Mouse (Mus musculus) heart, embryonic 15.5 days (tissue): ENCODE measurements at regions not wholly inside any gene's neighbourhood (a gene's known extent, or its start where the extent isn't known, plus 50 kb on each side); places are given as distances from the start of the nearest gene placed in this dataset.
A peak's percentile ranks its signal among the peaks of the same experiment; 100 is the strongest.

Experiments used
- ATAC-seq: fragments of 200-750 bp; cut with Nextera tagmentation; replicated peaks from 2 replicates; pipeline ENCODE4 v1.8.0; 2017; ENCODE audit warnings: low read depth, moderate TSS enrichment; ENCODE audit not compliant: insufficient number of reproducible peaks, insufficient read depth, low FRiP score
- H3K27ac ChIP-seq: fragments of 300-500 bp; sonication (generic); 2 replicates; pipeline ENCODE4 v1.5.1; 2015; ENCODE audit warnings: mild to moderate bottlenecking, inconsistent platforms
- H3K27me3 ChIP-seq: fragments of 300-500 bp; sonication (generic); 2 replicates; pipeline ENCODE4 v1.6.1; 2015; ENCODE audit warnings: inconsistent platforms
- H3K36me3 ChIP-seq: fragments of 300-500 bp; sonication (generic); 2 replicates; pipeline ENCODE4 v1.6.1; 2015; ENCODE audit warnings: mild to moderate bottlenecking, inconsistent platforms
- H3K4me1 ChIP-seq: fragments of 300-500 bp; sonication (generic); replicated peaks from 2 replicates; pipeline ENCODE4 v1.6.1; 2015; ENCODE audit warnings: inconsistent platforms
- H3K4me2 ChIP-seq: fragments of 300-500 bp; sonication (generic); 2 replicates; pipeline ENCODE4 v1.6.1; 2015; ENCODE audit warnings: inconsistent platforms, mild to moderate bottlenecking, moderate library complexity
- H3K4me3 ChIP-seq: fragments of 300-500 bp; sonication (generic); 2 replicates; pipeline ENCODE4 v1.5.1; 2015; ENCODE audit warnings: mild to moderate bottlenecking, inconsistent platforms
- H3K9ac ChIP-seq: fragments of 300-500 bp; sonication (generic); 2 replicates; pipeline ENCODE4 v1.6.1; 2015; ENCODE audit warnings: mild to moderate bottlenecking, inconsistent platforms
- H3K9me3 ChIP-seq: fragments of 300-500 bp; sonication (generic); replicated peaks from 2 replicates; pipeline ENCODE4 v1.6.1; 2016; ENCODE audit warnings: inconsistent platforms
- WGBS: fragments of 180-500 bp; shearing (Covaris S2); methylation state at CpG from one replicate; pipeline ENCODE4 v1.1.7; 2015; ENCODE audit warnings: mixed read lengths; 5-methylcytosine and 5-hydroxymethylcytosine counted together

- peak overlapping the region; percentile 25 for H3K4me2 ChIP-seq
- no peak overlapping the region for H3K9ac ChIP-seq
- no peaks in the 10 kb centered on the region for H3K9me3 ChIP-seq
- H3K27me3 ChIP-seq: no peaks in the 10 kb centered on the region
- no peak overlapping the region for H3K27ac ChIP-seq
- H3K4me3 ChIP-seq: no peak overlapping the region
- H3K4me1 ChIP-seq: 0 out of 2 replicates have a peak, but pooled peaks cover 2% of the 10 kb centered on the region
- no peak for ATAC-seq
- 29% methylated on average over 6 of the region's 6 CpGs for WGBS
- no peaks in the 10 kb centered on the region for H3K36me3 ChIP-seq
These were observed 226.7 kb upstream of the F930015N05Rik start for GRCm38 (mm10) chr11:64663166-64663565.

DNA sequence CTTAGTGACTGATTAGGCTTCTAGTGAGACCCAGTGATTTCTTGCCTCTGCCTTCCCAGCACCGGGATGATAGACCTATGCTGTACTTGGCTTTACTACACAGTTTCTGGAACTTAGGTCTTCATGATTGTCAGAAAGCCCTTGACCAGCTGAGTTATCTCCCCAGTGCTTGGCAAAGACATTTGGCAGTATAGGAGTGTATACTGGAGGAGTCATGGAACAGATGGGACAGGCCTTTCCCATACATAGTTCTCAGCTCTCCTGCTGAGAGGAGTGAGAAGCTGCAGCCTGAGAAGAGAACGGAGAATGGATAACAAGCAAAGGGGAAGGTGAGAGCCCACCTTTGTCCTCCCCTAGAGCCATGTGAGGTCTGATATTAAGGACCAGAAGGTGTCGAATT, 230.6 kb upstream of the F930015N05Rik start:
- Histone ChIP-seq H3K27me3 (no peaks in the 10 kb centered on the region), H3K4me2 (no peak overlapping the region), H3K27ac (no peak overlapping the region), H3K4me1 (0 out of 2 replicates have a peak, but pooled peaks cover 2% of the 10 kb centered on the region), H3K9ac (no peak overlapping the region), H3K4me3 (no peak overlapping the region), H3K9me3 (no peaks in the 10 kb centered on the region), H3K36me3 (no peaks in the 10 kb centered on the region)
- ATAC-seq: no peak
- WGBS: 62% methylated on average over 3 of the region's 3 CpGs

DNA sequence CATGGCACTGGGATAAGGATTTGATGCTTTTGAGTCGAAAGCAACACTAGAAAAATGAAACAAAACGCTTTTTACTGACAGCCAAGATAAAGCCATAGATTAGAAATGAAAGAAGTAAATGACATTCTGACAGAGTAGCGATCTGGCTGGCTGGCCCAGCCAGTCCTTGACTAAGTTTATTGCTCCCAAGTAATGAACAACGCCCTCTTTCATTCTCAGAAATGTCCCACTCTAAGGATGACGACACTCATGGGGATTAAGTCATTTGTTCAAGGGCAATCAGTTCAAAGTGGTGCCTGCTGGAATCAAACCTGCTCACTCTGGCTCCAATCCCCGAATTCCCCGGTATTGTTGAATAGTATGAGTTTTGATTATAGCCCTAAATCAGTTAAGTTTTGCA, 231.1 kb upstream of the F930015N05Rik start:
- 62% methylated on average over 7 of the region's 7 CpGs for WGBS
- Histone ChIP-seq H3K36me3 (no peaks in the 10 kb centered on the region), H3K27me3 (no peaks in the 10 kb centered on the region), H3K4me2 (no peak overlapping the region), H3K27ac (no peak overlapping the region), H3K4me1 (0 out of 2 replicates have a peak, but pooled peaks cover 2% of the 10 kb centered on the region), H3K4me3 (no peak overlapping the region), H3K9me3 (no peaks in the 10 kb centered on the region), H3K9ac (no peak overlapping the region)
- no peak for ATAC-seq

- Histone ChIP-seq H3K9me3 (no peaks in the 10 kb centered on the region), H3K9ac (no peak overlapping the region), H3K4me1 (0 out of 2 replicates have a peak, but pooled peaks cover 4% of the 10 kb centered on the region), H3K36me3 (no peaks in the 10 kb centered on the region), H3K4me2 (no peak overlapping the region), H3K27me3 (no peaks in the 10 kb centered on the region), H3K27ac (no peak overlapping the region), H3K4me3 (no peak overlapping the region)
- peak; percentile 77 for ATAC-seq
- 34% methylated on average over 3 of the region's 3 CpGs for WGBS
These were observed 235.4 kb upstream of the F930015N05Rik start for GRCm38 (mm10) chr11:64671898-64672297.

- no peak overlapping the region for H3K27ac ChIP-seq
- H3K9me3 ChIP-seq: no peaks in the 10 kb centered on the region
- H3K27me3 ChIP-seq: no peaks in the 10 kb centered on the region
- H3K4me1 ChIP-seq: 0 out of 2 replicates have a peak, but pooled peaks cover 4% of the 10 kb centered on the region
- H3K4me2 ChIP-seq: no peak overlapping the region
- H3K9ac ChIP-seq: no peak overlapping the region
- WGBS: 63% methylated on average over 4 of the region's 4 CpGs
- H3K36me3 ChIP-seq: no peaks in the 10 kb centered on the region
- no peak overlapping the region for H3K4me3 ChIP-seq
- ATAC-seq: no peak
These were observed 237.1 kb upstream of the F930015N05Rik start for GRCm38 (mm10) chr11:64673546-64673945.

GRCm38 (mm10) chr11:64703776-64704175, 267.3 kb upstream of the F930015N05Rik start:
- Histone ChIP-seq H3K36me3 (no peaks in the 10 kb centered on the region), H3K9me3 (no peaks in the 10 kb centered on the region), H3K9ac (no peak overlapping the region), H3K4me3 (no peak overlapping the region), H3K4me1 (no peaks in the 10 kb centered on the region), H3K4me2 (no peak overlapping the region), H3K27me3 (no peaks in the 10 kb centered on the region), H3K27ac (no peak overlapping the region)
- 61% methylated on average over 1 of the region's 1 CpGs for WGBS
- no peak for ATAC-seq

GRCm38 (mm10) chr11:64711801-64712200, 267.0 kb upstream of the Elac2 start:
- H3K9me3 ChIP-seq: no peaks in the 10 kb centered on the region
- WGBS: 77% methylated on average over 2 of the region's 2 CpGs
- H3K27me3 ChIP-seq: peaks cover 3% of the 10 kb centered on the region; the same call in 1 of the 2 replicates
- H3K4me1 ChIP-seq: no peaks in the 10 kb centered on the region
- H3K4me2 ChIP-seq: no peak overlapping the region
- no peak overlapping the region for H3K27ac ChIP-seq
- H3K9ac ChIP-seq: no peak overlapping the region
- no peak for ATAC-seq
- H3K4me3 ChIP-seq: no peak overlapping the region
- no peaks in the 10 kb centered on the region for H3K36me3 ChIP-seq

GRCm38 (mm10) chr11:64715182-64715581, 263.7 kb upstream of the Elac2 start:
- no peak overlapping the region for H3K4me2 ChIP-seq
- H3K9ac ChIP-seq: no peak overlapping the region
- no peaks in the 10 kb centered on the region for H3K9me3 ChIP-seq
- peaks cover 24% of the 10 kb centered on the region for H3K27me3 ChIP-seq
- H3K36me3 ChIP-seq: no peaks in the 10 kb centered on the region
- H3K4me3 ChIP-seq: no peak overlapping the region
- no peaks in the 10 kb centered on the region for H3K4me1 ChIP-seq
- ATAC-seq: no peak
- 72% methylated on average over 1 of the region's 1 CpGs for WGBS
- H3K27ac ChIP-seq: no peak overlapping the region

GRCm38 (mm10) chr11:64718316-64719085, 260.3 kb upstream of the Elac2 start:
- 7% methylated on average over 5 of the region's 5 CpGs for WGBS
- no peak for ATAC-seq
- Histone ChIP-seq H3K4me1 (no peaks in the 10 kb centered on the region), H3K9ac (no peak overlapping the region), H3K4me3 (no peak overlapping the region), H3K4me2 (no peak overlapping the region), H3K27ac (no peak overlapping the region), H3K27me3 (peaks cover 41% of the 10 kb centered on the region), H3K9me3 (no peaks in the 10 kb centered on the region), H3K36me3 (no peaks in the 10 kb centered on the region)

GRCm38 (mm10) chr11:64726249-64726648, 252.6 kb upstream of the Elac2 start:
- H3K27ac ChIP-seq: no peak overlapping the region
- H3K4me2 ChIP-seq: no peak overlapping the region
- H3K4me3 ChIP-seq: no peak overlapping the region
- H3K4me1 ChIP-seq: no peaks in the 10 kb centered on the region
- H3K27me3 ChIP-seq: 0 out of 2 replicates have a peak, but pooled peaks cover 11% of the 10 kb centered on the region
- H3K36me3 ChIP-seq: no peaks in the 10 kb centered on the region
- WGBS: 81% methylated on average over 5 of the region's 5 CpGs
- no peaks in the 10 kb centered on the region for H3K9me3 ChIP-seq
- no peak for ATAC-seq
- H3K9ac ChIP-seq: no peak overlapping the region

- Histone ChIP-seq H3K4me2 (no peak overlapping the region), H3K9me3 (no peaks in the 10 kb centered on the region), H3K36me3 (no peaks in the 10 kb centered on the region), H3K4me3 (no peak overlapping the region), H3K9ac (no peak overlapping the region), H3K4me1 (no peaks in the 10 kb centered on the region), H3K27me3 (no peaks in the 10 kb centered on the region), H3K27ac (no peak overlapping the region)
- no peak for ATAC-seq
- WGBS: 64% methylated on average over 5 of the region's 5 CpGs
These were observed 250.9 kb upstream of the Elac2 start for GRCm38 (mm10) chr11:64727841-64728421.

GRCm38 (mm10) chr11:64738948-64739347, 239.9 kb upstream of the Elac2 start:
- H3K27ac ChIP-seq: no peak overlapping the region
- no peak overlapping the region for H3K4me3 ChIP-seq
- ATAC-seq: no peak
- H3K4me2 ChIP-seq: no peak overlapping the region
- no peaks in the 10 kb centered on the region for H3K4me1 ChIP-seq
- no peaks in the 10 kb centered on the region for H3K36me3 ChIP-seq
- H3K9ac ChIP-seq: no peak overlapping the region
- no peaks in the 10 kb centered on the region for H3K27me3 ChIP-seq
- H3K9me3 ChIP-seq: no peaks in the 10 kb centered on the region
- 75% methylated on average over 7 of the region's 7 CpGs for WGBS
